Mouse (Mus musculus) mouse embryonic stem cell (cell line): ENCODE data around the gene Hoxa2.

Experiments used
- in situ Hi-C, 2 experiments: fragments of 300-500 bp; cut with MboI; formaldehyde crosslinking; loops; 1 replicate in 1 of 2; 3 replicates in 1 of 2; pipeline ENCODE4 v1.14.3; 2019 to 2020; ENCODE audit warnings: low sequenced_read_pairs in 2 of 2, low pct_unique_long_range_greater_than_20kb in 1 of 2, mixed read lengths in 1 of 2; ENCODE audit not compliant: unreplicated experiment in 1 of 2

The Hoxa2 gene

DNA sequence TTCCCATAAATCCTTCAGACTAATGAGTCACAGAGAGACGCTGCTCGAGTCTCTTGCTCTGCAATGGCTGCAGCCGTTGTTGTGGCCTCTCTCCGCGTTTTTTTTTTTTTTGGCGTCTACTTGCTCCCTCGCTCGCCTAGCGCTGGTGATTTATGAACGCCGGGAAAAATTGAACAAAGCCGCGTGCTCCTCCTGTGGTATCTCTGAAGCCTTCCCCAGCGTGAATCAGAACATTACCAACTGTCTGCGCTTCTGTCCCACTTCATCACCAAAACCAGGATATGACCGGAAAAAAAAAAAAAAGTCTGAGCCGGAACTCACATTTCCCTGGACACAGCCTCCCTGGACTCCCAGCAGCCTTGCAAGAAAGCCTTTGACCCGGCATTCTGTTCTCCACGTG is 20.6 kb upstream of the Hoxa2 start:
- in situ Hi-C loops: no loop called here

GRCm38 (mm10) chr6:52184668-52185067 is 20.0 kb upstream of the Hoxa2 start:
- in situ Hi-C loops: no loop called here

DNA sequence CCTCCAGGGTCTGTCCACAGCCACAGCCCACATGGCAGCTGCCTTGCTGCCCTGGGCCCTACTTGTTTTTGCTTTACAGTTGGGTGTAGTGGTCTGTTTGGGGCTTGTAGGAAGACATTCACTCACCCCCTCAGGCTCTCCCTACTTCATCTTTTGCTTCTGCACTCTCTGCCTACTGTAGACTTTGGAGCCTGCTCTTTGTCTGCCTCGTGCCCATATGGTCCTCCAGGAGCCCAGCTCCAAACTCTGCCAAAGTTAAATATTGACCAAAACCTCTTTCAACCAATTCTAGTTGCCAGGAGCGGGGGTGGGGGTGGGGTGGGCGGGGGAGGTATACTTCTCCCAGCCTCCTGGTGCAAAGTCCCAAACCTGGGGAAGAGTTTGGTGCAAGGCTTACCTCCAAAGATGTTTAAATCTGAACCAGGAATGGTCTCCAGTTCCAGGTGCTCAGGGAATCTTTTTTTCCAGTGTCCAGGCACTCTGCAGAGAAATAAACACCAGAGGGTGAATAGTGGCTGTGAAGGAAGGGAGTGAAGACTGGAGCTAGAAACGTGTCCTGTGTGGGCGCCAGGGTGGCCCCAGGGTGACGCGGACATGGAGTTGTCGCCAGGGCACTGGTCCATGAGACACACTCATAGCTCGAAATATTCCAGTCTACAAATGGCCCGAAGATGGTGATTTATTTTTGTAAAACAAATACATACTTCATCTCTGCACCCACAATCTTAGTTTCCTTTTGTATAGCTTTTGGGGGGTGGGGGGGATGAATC is 18.9 kb upstream of the Hoxa2 start:
- in situ Hi-C loops: no loop called here

GRCm38 (mm10) chr6:52182793-52183192 is 18.2 kb upstream of the Hoxa2 start:
- in situ Hi-C loops: no loop called here

- in situ Hi-C loops: no loop called here
These were observed 17.4 kb upstream of the Hoxa2 start for GRCm38 (mm10) chr6:52182030-52182429.

DNA sequence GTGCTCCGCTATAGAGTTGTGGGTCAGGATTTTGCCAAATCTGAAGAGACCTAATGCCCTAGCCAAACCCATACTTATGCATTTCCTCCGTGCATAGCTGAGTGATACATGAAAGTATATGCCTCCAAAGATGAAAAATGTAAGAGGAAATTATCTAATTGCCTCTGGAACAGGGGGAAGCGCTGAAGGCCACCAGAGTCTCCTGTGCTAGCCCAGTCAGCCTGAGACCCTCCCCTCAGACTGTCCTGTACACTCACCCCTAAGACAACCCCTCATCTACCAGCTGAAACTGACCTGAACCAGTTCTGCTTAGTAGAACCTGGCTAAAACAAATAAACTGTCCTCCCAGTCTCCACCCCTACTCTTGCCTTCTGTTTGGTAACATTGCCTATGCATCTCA is 16.1 kb upstream of the Hoxa2 start:
- in situ Hi-C loops: no loop called here

DNA sequence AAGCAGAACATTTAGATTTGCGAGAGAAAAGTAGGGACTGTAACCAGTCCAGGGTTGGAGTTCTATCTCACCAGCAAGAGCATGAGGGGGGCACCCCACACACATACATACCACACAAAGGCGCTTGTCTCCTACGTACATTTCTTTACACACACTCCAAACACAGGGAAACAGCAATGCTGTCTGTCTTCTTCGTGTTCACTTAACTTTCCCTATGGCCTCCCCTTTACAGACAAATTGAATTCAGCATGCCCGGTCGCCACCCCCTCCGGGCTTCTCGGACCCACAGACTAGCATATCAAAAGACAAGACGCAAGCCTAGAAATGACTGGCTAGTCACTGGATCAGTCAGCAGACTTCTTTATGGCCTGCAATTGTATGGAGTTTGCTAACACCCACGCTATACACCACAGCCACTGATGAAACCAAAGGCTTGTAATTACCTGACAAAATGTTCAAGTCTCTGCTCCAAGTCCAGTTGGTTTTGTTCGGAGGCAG is 15.6 kb upstream of the Hoxa2 start:
- in situ Hi-C loops: no loop called here

DNA sequence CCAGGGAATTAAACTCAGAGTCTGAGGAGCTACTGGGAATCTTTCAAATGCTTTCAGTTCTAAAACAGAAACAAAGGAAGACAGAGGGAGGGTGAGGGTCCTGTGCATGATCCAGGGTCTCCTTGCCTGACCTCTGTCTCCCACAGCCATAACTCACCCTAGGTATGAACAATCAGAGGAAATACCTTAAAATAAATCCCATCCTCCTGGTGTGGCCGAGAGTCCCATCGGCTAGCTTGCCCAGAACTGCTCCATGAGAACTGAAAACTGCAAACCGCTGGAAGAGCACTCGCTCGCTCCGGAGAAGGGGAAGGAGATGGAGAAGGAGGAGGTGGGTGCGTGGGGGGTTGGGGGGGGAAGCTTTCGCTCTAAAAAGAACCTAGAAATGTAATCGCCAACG is 15.1 kb upstream of the Hoxa2 start:
- in situ Hi-C loops: no loop called here

GRCm38 (mm10) chr6:52178918-52179665 is 14.5 kb upstream of the Hoxa2 start:
- in situ Hi-C loops: no loop called here

DNA sequence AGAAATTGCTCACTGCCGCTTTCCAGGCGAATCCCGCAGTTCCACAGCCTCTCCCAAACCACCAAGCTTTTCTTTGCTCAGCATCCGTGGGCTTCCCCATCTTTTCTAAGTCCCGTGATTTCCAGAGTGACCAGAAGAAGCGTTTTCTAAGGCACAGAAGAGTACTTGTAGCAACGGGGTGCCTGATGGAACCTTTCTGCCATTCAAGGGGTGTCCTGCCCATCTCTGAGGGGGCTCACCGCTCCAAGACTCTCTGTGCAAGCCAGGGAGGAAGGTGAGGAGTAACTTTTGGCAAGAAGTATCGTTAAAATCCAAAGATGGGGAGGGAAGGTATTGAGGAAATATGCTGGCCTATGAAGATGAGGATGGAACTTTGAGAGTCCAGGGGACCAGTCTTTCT is 13.2 kb upstream of the Hoxa2 start:
- in situ Hi-C loops: no loop called here

DNA sequence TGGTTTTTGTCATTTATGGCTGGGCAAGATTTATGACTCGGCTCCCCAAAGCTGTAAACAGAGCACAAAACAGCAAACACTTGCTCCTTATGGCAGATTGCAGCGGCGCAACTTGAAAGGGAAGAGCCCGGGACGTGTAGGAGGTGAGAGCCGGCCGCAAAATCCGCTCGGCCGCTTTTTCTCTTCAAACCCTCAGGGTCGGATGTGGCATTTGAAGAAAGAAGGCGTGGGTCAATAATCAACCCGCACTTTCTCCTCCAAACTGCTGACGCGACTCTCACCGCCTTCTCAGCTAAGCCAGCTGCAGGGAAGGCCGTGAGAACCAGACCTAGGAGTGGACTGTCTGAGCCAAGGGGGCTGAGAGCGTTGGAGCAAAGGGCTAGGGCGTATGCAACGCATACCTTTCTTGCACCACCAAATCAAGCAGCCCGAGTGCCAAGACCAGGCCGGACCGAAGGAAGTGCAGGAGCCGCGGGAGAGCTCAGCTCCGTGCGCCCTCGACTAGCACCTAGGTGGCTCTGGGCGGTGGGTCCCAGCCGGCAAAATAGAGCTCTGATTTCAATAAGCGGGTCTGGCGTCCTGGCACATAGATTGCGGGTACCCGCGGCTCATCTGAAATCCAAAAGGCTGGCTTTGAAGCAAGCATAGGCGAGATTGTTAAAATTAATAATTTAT is 12.6 kb upstream of the Hoxa2 start, which contains the start of gene 5730596B20Rik:
Gene 5730596B20Rik, plus strand, starts transcription at position 438 of the 675 bp plus-strand sequence.
- in situ Hi-C loops: no loop called here

DNA sequence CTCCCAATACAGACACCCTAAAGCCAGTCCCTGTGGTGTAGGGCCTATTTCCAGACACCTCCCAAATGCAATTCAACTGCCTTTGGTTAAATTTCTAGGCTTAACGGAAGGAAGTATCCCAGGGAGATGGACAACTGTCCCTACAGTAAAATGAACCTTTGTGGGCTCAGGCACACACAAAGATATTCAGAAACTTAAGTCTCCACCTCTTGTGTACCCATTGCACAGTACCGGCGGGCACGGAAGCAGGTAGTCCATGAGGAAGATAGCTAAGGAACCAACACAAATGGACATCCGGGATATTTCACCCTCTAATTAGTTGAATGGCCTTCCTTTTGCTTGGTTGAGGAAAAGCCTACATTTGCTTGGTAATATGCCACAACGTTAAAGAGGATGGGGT is 11.8 kb upstream of the Hoxa2 start:
- in situ Hi-C loops: no loop called here

DNA sequence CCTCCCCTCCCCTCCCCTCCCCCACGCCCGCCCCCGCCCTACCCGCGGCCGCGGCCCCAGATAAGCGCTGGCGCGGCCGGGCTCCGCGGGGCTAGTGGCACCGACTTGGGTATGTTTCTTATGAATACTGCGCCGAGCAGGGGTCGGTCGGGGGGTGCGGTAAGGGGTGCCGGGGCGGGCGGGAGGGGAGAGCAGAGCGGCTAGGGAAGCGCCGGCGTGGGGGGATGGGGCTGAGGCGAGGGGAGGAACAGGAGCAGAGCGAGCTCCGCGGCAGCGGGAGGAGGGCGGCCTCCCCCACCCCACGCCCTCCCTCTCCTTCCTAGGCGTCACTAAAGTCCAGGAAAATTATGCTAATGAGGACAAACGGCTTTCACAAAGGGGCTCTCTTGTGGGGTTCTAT is 11.2 kb upstream of the Hoxa2 start:
- in situ Hi-C loops: no loop called here

DNA sequence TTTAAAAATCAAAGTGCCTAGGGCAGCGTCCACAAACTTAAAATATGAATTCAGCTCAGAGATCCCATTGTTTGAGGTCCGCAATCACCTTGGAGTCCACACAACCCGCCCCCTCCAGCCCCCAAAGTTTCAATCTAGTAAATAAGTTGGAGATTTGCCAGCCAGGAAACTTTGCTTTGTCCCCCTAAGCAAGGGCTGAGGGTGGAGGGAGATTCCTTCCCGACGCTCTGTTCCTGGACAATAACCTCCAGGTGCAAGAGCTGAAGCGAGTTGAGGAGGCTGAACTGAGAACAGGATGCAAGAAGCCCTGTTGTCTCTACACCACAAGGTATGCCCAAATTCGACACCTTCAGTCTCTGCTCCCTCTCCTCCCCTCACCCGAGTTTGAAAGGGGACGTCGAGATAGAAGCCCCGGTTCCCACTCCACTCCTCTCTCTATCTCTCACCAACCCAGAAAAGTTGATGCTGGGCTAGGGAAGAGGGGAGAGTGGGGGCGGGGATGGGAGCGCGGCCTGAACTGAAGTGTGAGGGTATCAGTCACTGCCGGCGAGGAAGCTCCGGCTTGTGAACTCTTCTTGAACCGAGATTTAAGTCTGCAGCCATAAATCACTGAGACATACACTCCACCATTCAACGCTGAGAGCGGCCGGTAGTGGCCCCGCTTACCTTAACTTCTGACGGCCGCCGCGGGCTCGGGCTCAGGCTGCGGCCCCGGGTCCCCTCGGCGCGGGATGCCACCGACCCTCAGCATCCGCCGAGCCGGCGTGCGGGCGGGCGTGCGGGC is 10.5 kb upstream of the Hoxa2 start:
- in situ Hi-C loops: no loop called here

GRCm38 (mm10) chr6:52173648-52174047 is 9.0 kb upstream of the Hoxa2 start:
- in situ Hi-C loops: no loop called here

DNA sequence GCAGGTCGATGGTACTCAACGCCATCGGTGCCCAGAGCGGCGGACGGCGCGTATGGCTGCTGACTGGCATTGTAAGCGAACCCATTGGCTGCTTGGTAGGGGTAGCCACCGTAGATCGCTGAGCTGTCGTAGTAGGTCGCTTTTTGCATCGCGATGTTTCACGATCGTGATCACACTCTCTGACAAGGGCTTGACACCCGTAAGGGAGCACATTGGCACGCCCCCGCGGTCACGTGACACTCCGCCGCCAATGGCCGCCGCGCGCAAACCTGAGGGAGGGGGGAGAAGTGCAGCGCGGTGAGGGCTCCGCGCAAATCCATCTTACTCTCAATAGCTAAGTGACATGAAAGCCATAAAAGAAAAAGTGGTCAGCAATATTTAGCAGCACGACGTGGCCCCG is 7.9 kb upstream of the Hoxa2 start:
- in situ Hi-C loops: no loop called here

DNA sequence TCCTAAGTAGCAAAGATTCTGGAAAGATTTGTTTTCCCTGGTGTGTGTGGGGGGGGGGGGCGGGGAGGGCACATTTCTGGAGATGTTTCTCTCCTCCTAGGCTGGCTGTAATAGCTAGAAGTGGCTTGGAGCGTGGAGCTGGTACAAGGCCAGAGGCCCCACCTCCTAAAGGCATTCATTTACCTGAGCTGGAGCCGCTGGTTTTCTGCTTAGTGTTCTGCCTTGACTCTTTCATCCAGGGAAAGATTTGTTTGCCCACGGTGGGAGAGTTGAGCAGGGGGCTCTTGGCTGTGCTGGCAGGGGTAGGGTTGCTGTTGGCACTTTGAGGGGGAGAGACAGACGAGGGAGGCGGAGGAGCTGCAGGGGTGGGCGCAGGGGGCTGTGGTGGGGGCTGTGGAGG is 7.3 kb upstream of the Hoxa2 start:
- in situ Hi-C loops: no loop called here

DNA sequence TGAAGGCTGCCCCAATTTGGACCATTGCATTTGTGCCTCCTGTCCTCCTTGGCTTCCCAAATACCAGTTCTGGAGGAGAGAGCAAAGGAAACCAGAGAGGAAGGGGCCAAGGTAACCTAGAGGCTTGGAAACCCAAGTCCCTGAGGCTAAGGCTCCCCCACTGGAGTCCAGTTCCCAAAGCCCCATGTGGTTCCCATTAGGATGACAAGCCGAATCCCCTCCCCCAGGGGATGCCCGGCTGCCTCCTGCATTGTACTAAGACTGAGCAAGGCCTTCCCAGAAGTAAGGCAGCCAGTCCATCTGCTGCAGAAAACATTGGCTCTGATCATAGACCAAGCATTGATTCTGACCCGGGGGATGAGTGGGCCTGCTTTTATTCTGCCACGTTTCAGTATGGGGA is 6.7 kb upstream of the Hoxa2 start:
- in situ Hi-C loops: no loop called here

DNA sequence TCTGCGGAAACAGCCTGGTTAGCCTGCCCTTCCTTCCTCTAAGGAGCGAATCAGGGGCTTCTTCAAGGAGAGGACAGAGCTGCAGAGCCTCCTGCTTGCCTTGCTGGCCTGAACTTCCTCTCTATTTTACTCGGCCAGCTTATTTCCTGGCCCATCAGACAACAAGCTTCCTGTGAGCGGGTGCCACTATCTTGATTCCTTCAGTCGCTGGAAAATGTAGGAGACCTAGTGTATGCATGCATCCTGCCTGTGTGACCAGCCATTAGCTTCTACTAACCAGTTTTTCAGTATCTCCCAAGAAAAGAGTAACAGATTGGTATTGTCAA is 6.2 kb upstream of the Hoxa2 start:
- in situ Hi-C loops: no loop called here
